Mouse (Mus musculus) fibroblast of lung, adult 2 months (primary cell): ENCODE data around the gene Ghrl.
"Not testable (repeated sequence)": the region's sequence is repeated elsewhere in the genome, so short reads cannot be mapped to it uniquely, and the experiment has no call there.

Source experiments
- DNase-seq: peaks from one replicate; pipeline ENCODE4 v3.0.0-alpha.2; 2011; ENCODE audit warnings: low read depth

Gene Ghrl

DNA sequence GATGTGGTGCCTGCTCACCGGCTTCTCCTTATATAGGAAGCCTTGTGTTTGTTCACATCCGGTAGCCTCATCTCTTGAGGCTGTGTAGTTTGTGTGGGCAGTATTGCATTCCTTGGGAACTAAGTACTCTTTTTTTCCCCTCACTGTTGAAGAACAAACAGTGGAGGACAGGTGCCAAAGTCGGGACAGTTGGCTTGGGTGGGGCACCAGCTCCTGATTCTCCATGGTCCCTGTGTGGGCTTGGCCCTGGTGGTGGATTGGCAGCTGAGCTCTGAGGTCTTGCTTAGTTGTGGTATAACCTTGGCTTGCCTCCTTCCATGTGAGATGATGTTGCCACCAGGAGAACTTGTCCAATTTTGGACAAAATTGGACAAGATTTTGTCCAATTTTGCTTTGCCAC lies at the start of gene Ghrl:
TSS of gene Ghrl (minus strand) at position 3 of the 400 bp plus-strand sequence.
- no peak for DNase-seq

GRCm38 (mm10) chr6:113768804-113769203 lies 49.1 kb upstream of the Ghrl start:
- DNase-seq, result no peak

GRCm38 (mm10) chr6:113761644-113762043 lies 42.0 kb upstream of the Ghrl start:
- DNase-seq, result peak; percentile 15

GRCm38 (mm10) chr6:113749119-113749685 lies 29.5 kb upstream of the Ghrl start:
- no peak for DNase-seq

GRCm38 (mm10) chr6:113748351-113748750 lies 28.7 kb upstream of the Ghrl start:
- DNase-seq, result no peak

DNA sequence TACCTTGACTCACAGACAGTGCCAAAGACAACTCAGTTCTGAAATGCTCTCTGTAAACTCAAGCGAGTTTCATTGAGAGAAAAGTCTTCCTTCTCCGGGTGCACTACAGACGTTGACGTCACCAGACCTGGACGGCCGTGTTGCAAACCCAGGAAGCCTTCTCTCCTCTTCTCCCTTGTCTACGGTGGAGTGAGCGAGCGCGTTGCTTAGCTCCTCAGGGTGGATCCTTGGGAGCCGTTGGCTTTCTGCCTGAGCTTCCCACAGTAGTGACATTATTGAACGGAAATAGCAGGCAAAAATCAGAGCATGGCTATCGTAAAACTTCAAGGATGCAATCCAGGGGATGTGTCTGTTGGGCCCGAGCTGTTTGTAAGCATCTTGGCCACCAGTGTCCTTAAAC lies 27.6 kb upstream of the Ghrl start:
- DNase-seq, result no peak

GRCm38 (mm10) chr6:113745117-113745516 lies 25.4 kb upstream of the Ghrl start:
- no peak for DNase-seq

GRCm38 (mm10) chr6:113743111-113743510 lies 23.4 kb upstream of the Ghrl start:
- no peak for DNase-seq

DNA sequence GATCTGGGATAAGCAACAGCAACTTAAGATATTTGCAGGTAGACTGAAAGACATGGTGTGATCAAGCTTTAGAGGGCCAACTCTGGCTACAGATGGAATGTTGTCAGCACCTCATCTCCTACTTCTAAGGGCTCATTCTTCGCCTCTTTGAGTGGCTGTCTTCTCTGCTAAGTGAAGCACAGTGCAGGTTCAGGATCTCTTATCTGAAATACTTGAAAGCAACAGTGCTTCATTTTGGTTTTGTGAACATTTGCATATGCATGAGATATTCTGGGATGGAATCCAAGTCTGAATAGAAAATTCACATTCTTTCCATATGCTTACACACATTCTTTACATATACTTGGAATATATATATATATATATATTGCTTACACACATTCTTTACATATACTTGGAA lies 22.6 kb upstream of the Ghrl start:
- DNase-seq, result no peak

DNA sequence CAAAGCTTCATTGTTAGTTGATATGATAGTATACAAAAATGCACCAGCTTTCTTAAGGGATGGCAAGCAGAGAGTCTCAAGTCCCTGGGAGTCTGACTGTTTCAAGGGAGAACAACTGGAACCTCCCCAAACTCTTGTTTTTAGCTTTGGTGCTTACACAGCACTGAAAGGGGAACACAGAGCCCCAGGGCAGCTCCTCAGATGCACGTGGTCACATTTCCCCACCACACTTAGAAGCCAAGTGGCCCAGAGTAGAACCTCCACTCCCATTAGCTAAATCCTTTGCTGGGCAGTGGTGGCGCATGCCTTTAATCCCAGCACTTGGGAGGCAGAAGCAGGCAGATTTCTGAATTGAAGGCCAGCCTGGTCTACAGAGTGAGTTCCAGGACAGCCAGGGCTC lies 21.7 kb upstream of the Ghrl start:
- no peak for DNase-seq

- peak; percentile 46 for DNase-seq
Observed at GRCm38 (mm10) chr6:113740236-113741217, 20.8 kb upstream of the Ghrl start, which contains the start of gene Sec13. TSS of gene Sec13 (minus strand) at chr6:113740743.

GRCm38 (mm10) chr6:113737318-113738046 lies 17.8 kb upstream of the Ghrl start:
- DNase-seq, result no peak

- DNase-seq, result no peak
Observed at GRCm38 (mm10) chr6:113731296-113731695, 11.6 kb upstream of the Ghrl start.

GRCm38 (mm10) chr6:113728181-113728580 lies 8.5 kb upstream of the Ghrl start:
- no peak for DNase-seq

- DNase-seq, result no peak
Observed at GRCm38 (mm10) chr6:113721061-113721460, 1.4 kb upstream of the Ghrl start.

GRCm38 (mm10) chr6:113717541-113717940 lies 2.1 kb downstream of the Ghrl start:
- no peak for DNase-seq

- no peak for DNase-seq
Observed at GRCm38 (mm10) chr6:113714797-113715196, 4.9 kb downstream of the Ghrl start.

GRCm38 (mm10) chr6:113714276-113714675 lies 5.4 kb downstream of the Ghrl start:
- no peak for DNase-seq

GRCm38 (mm10) chr6:113713389-113713788 lies 6.3 kb downstream of the Ghrl start:
- not testable (repeated sequence) for DNase-seq

DNA sequence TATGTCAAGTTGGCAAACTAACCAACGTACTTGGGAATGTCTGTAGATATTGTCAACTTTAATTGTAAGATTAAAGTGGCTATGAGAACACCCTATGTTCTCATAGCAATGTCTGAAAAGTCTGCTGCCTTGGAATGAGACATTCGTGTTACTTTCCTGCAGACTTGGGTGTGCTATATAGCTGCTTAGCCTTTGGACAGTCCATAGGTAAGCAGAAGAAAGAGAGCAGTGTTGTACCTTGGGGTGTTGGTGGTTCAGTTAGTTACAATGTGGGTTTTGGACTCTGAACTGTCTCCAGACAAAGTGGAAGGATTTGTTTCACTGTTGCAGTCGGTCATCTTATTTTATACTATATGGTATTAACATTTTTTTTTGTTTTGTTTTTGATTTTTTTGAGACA lies 7.0 kb downstream of the Ghrl start:
- no peak for DNase-seq

DNA sequence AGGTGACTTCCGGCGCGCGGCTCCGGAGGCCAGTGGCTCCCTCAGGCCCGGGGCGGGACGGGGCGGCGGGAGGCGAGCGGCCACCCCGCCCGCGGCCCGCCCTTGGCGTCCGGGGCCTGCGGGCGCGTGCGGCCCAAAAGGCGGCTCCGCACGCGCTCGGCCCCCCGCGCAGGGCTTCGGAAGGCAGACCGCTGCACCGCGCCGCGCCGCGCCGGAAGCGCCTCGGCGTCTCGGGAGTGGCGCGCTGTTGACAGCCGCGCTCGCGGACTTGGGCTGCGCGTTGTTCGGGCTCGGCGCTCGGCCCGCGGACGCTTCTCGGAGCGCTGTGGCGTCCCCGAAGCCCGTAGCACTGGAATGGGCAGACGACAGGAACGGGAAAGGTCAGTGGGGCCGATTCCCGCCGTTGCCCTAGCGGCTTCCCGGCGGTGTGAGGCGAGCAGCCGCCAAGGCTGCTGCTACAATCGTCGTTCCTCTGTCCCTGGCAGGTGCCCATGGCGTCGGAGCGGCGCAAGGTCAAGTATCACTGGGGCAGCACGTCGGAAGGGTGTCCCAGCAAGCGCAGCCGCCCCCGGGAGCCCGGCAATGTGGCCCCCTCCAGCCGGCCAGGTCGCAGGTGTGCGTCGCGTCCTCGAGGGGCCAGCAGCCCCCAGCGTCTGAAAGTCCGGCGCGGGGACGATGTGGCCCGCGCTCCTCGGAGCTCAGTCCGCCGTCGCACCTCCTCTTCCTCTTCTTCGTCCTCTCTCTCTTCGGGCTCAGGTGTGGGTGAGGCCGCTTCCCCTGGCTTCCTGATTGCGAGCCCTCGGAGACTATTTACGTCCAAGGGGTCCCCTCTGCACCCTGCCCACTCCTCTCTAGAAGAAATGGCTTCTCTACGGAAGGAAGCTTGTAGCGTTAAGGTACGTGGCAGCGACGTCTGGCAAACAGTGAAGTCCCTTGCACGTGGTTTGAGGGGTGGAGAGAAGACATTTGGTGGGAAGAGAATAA lies 22.2 kb downstream of the Ghrl start:
- no peak for DNase-seq
